Mouse (Mus musculus): ENCODE results near the gene Prr14. TPM values are rescaled to one million over a fixed set of nuclear protein-coding genes. Genes with fewer than 3 reads are reported as not detected.
"Not testable (repeated sequence)": the region's sequence is repeated elsewhere in the genome, so short reads cannot be mapped to it uniquely, and the experiment has no call there.

Prr14 gene
- polyA plus RNA-seq, 1 experiment from 2014 or later = 36.2 TPM

- Histone ChIP-seq H3K36me3 (ENCODE audit: control insufficient read depth, insufficient read depth, low read length) (peaks cover 24% of the 10 kb centered on the region), H3K4me1 (ENCODE audit: control insufficient read depth, insufficient read depth, low read length) (peaks cover 24% of the 10 kb centered on the region), H3K27ac (ENCODE audit: low read length) (peak overlapping the region; percentile 89), H3K4me3 (ENCODE audit: low read length) (peak overlapping the region; percentile 99), H3K4me2 (ENCODE audit: low read depth, low read length) (peak overlapping the region; percentile 78), H3K27me3 (replicated peaks; ENCODE audit: control insufficient read depth, insufficient read depth, low read length) (no peaks in the 10 kb centered on the region), H3K9me3 (ENCODE audit: control insufficient read depth, low read length) (no peaks in the 10 kb centered on the region), H3K9ac (ENCODE audit: low read depth, low read length) (peak overlapping the region; percentile 65)
- no peak for ATAC-seq
- WGBS = 65% methylated on average over 4 of the region's 4 CpGs
Measured at GRCm38 (mm10) chr7:127476855-127477254, 17.4 kb downstream of the Prr14 start.

- H3K27me3 ChIP-seq (replicated peaks; ENCODE audit: control insufficient read depth, insufficient read depth, low read length) = no peaks in the 10 kb centered on the region
- peak overlapping the region; percentile 95 for H3K9ac ChIP-seq (ENCODE audit: low read depth, low read length)
- peak overlapping the region; percentile 95 for H3K4me2 ChIP-seq (ENCODE audit: low read depth, low read length)
- H3K36me3 ChIP-seq (ENCODE audit: control insufficient read depth, insufficient read depth, low read length) = peaks cover 28% of the 10 kb centered on the region
- H3K4me1 ChIP-seq (ENCODE audit: control insufficient read depth, insufficient read depth, low read length) = peaks cover 19% of the 10 kb centered on the region
- H3K9me3 ChIP-seq (ENCODE audit: control insufficient read depth, low read length) = no peaks in the 10 kb centered on the region
- ATAC-seq = peak; percentile 95
- under 1% methylated on average over 50 of the region's 50 CpGs for WGBS
- peak overlapping the region; percentile 98 for H3K27ac ChIP-seq (ENCODE audit: low read length)
- peak overlapping the region; percentile 99 for H3K4me3 ChIP-seq (ENCODE audit: low read length)
Measured at GRCm38 (mm10) chr7:127477687-127478634, 18.6 kb downstream of the Prr14 start.

GRCm38 (mm10) chr7:127478635-127479317 lies 19.4 kb downstream of the Prr14 start, which contains the start of gene Fbrs:
Fbrs (plus strand) TSS chr7:127479199.
- peak; percentile 73 for ATAC-seq
- H3K4me2 ChIP-seq (ENCODE audit: low read depth, low read length) = peak within 1 kb of the TSS; percentile 95
- H3K9me3 ChIP-seq (ENCODE audit: control insufficient read depth, low read length) = no peaks in the 10 kb centered on the region
- H3K36me3 ChIP-seq (ENCODE audit: control insufficient read depth, insufficient read depth, low read length) = peaks cover 27% of the 10 kb centered on the region
- H3K4me3 ChIP-seq (ENCODE audit: low read length) = peak within 1 kb of the TSS; percentile 99
- H3K27me3 ChIP-seq (replicated peaks; ENCODE audit: control insufficient read depth, insufficient read depth, low read length) = no peaks in the 10 kb centered on the region
- H3K4me1 ChIP-seq (ENCODE audit: control insufficient read depth, insufficient read depth, low read length) = peaks cover 19% of the 10 kb centered on the region
- 0% methylated on average over 60 of the region's 62 CpGs for WGBS
- H3K9ac ChIP-seq (ENCODE audit: low read depth, low read length) = peak within 1 kb of the TSS; percentile 95
- H3K27ac ChIP-seq (ENCODE audit: low read length) = peak within 1 kb of the TSS; percentile 98

DNA sequence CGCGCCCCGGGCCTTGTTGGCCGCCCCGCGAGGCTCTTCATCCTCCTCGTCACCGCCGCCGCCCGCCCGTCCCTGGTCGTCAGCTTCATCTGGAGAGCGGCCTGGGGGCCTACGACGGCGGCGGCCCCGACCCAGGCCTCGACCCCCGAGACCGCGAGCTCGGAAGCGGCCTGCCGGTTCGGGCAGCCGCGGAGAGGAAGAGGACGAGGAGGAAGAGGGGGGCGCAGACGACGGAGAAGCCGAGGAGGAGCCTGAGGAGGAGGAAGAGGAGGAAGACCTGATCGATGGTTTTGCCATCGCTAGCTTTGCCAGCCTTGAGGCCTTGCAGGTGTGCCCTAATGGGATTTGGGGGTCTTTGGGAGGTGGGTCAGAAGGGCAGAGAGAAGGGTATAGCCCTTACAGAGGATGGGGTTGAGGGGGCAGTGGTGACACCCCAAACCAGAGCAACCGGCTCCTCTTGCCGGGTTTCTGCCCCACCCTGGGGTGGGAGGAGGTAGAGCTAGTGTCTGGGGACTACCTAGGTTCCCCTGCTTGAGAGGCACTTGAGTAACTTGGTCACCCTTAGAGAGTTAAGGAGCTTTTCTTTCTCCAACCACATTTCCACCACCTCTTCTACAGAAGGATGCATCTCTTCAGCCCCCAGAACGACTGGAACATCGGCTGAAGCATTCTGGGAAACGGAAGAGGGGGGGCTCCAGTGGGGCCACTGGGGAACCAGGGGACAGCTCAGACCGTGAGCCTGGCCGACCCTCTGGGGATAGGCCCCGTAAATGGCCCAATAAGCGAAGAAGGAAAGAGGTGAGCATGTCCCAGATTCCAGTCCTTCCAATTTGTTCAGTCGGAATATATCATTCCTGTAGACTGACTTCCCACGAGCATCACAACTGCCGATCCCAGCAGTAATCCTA lies 20.2 kb downstream of the Prr14 start:
- H3K9ac ChIP-seq (ENCODE audit: low read depth, low read length) = peak overlapping the region; percentile 95
- no peaks in the 10 kb centered on the region for H3K9me3 ChIP-seq (ENCODE audit: control insufficient read depth, low read length)
- no peak for ATAC-seq
- peaks cover 25% of the 10 kb centered on the region for H3K36me3 ChIP-seq (ENCODE audit: control insufficient read depth, insufficient read depth, low read length)
- peak overlapping the region; percentile 95 for H3K4me2 ChIP-seq (ENCODE audit: low read depth, low read length)
- H3K4me3 ChIP-seq (ENCODE audit: low read length) = peak overlapping the region; percentile 99
- H3K4me1 ChIP-seq (ENCODE audit: control insufficient read depth, insufficient read depth, low read length) = peaks cover 19% of the 10 kb centered on the region
- peak overlapping the region; percentile 98 for H3K27ac ChIP-seq (ENCODE audit: low read length)
- no peaks in the 10 kb centered on the region for H3K27me3 ChIP-seq (replicated peaks; ENCODE audit: control insufficient read depth, insufficient read depth, low read length)
- WGBS = 4% methylated on average over 47 of the region's 48 CpGs

DNA sequence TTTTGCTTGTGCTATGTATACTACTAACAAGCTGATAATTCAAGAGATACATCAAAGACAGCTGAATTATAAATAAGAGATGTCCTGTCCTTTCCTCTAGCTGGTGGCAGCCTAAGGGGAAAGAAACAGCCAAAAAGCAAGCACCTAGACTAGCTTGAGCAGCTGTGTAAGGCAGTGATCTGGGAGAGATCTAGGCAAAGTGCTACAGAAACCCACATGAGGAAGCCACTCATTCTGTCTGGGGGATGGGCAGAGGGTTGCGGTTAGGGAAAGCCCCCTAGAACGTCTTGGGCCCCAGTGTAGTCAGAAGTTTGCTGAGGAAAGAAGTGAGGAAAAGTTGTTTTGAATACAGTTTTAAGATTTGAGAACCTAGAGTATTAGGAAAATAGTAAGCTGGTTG lies 20.9 kb downstream of the Prr14 start:
- Histone ChIP-seq H3K27me3 (replicated peaks; ENCODE audit: control insufficient read depth, insufficient read depth, low read length) (no peaks in the 10 kb centered on the region), H3K9me3 (ENCODE audit: control insufficient read depth, low read length) (no peaks in the 10 kb centered on the region), H3K9ac (ENCODE audit: low read depth, low read length) (peak overlapping the region; percentile 95), H3K27ac (ENCODE audit: low read length) (no peak overlapping the region), H3K36me3 (ENCODE audit: control insufficient read depth, insufficient read depth, low read length) (peaks cover 23% of the 10 kb centered on the region), H3K4me1 (ENCODE audit: control insufficient read depth, insufficient read depth, low read length) (peaks cover 19% of the 10 kb centered on the region), H3K4me2 (ENCODE audit: low read depth, low read length) (peak overlapping the region; percentile 95), H3K4me3 (ENCODE audit: low read length) (peak overlapping the region; percentile 99)
- ATAC-seq = no peak
- WGBS = 46% methylated on average over 2 of the region's 2 CpGs

DNA sequence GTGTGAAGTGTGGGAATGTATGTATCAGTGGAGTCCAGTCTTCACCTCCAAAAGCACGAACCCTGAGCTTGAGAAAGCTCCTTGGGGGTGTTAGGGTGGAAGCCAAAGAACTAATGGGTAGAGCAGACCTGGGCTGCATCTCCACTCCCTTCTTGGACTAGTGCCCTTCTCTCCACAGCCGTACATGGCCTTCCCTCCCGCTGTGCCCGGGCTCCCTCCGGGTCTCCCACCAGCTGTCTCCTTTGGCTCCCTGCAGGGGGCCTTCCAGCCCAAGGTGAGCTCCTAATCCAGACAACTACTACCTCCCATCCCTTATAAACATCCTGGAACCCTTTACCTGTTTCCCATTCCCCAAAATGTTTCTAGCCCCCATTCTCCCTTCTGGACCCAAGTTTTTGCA lies 26.0 kb downstream of the Prr14 start:
- ATAC-seq = no peak
- WGBS = 82% methylated on average over 5 of the region's 5 CpGs
- Histone ChIP-seq H3K4me2 (ENCODE audit: low read depth, low read length) (no peak overlapping the region), H3K4me3 (ENCODE audit: low read length) (no peak overlapping the region), H3K27me3 (replicated peaks; ENCODE audit: control insufficient read depth, insufficient read depth, low read length) (no peaks in the 10 kb centered on the region), H3K9ac (ENCODE audit: low read depth, low read length) (no peak overlapping the region), H3K9me3 (ENCODE audit: control insufficient read depth, low read length) (no peaks in the 10 kb centered on the region), H3K4me1 (ENCODE audit: control insufficient read depth, insufficient read depth, low read length) (peaks cover 6% of the 10 kb centered on the region), H3K27ac (ENCODE audit: low read length) (no peak overlapping the region), H3K36me3 (ENCODE audit: control insufficient read depth, insufficient read depth, low read length) (peaks cover 48% of the 10 kb centered on the region)

GRCm38 (mm10) chr7:127488364-127488763 lies 29.0 kb downstream of the Prr14 start:
- not testable (repeated sequence) for H3K4me2 ChIP-seq (ENCODE audit: low read depth, low read length); H3K9ac ChIP-seq (ENCODE audit: low read depth, low read length); H3K27me3 ChIP-seq (replicated peaks; ENCODE audit: control insufficient read depth, insufficient read depth, low read length); H3K9me3 ChIP-seq (ENCODE audit: control insufficient read depth, low read length); ATAC-seq; H3K4me3 ChIP-seq (ENCODE audit: low read length); H3K4me1 ChIP-seq (ENCODE audit: control insufficient read depth, insufficient read depth, low read length); H3K27ac ChIP-seq (ENCODE audit: low read length)
- peaks cover 50% of the 10 kb centered on the region for H3K36me3 ChIP-seq (ENCODE audit: control insufficient read depth, insufficient read depth, low read length)
- WGBS = 70% methylated on average over 4 of the region's 5 CpGs

DNA sequence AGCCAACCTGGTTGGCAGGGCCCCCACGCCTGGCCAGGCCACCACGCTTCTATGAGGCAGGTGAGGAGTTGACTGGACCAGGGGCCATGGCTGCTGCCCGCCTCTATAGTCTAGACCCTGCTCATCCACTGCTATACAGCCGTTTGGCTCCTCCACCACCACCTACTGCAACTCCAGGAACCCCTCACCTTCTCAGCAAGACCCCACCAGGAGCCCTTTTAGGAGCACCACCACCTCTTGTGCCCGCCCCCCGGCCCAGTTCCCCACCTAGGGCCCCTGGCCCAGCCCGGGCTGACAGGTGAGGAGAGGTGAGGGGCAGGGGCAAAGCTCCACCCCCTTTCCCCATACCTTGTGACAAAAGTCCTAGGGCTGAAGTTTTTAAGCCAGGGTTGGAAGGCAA lies 30.6 kb downstream of the Prr14 start:
- Histone ChIP-seq H3K4me1 (ENCODE audit: control insufficient read depth, insufficient read depth, low read length) (no peaks in the 10 kb centered on the region), H3K27me3 (replicated peaks; ENCODE audit: control insufficient read depth, insufficient read depth, low read length) (no peaks in the 10 kb centered on the region), H3K4me2 (ENCODE audit: low read depth, low read length) (no peak overlapping the region), H3K36me3 (ENCODE audit: control insufficient read depth, insufficient read depth, low read length) (peaks cover 48% of the 10 kb centered on the region), H3K27ac (ENCODE audit: low read length) (no peak overlapping the region), H3K9me3 (ENCODE audit: control insufficient read depth, low read length) (no peaks in the 10 kb centered on the region), H3K4me3 (ENCODE audit: low read length) (no peak overlapping the region), H3K9ac (ENCODE audit: low read depth, low read length) (no peak overlapping the region)
- 92% methylated on average over 7 of the region's 7 CpGs for WGBS
- no peak for ATAC-seq

All from intestine, embryonic 16.5 days (tissue).